Mouse (Mus musculus): ENCODE measurements around the gene Pex6.

The Pex6 gene

DNA sequence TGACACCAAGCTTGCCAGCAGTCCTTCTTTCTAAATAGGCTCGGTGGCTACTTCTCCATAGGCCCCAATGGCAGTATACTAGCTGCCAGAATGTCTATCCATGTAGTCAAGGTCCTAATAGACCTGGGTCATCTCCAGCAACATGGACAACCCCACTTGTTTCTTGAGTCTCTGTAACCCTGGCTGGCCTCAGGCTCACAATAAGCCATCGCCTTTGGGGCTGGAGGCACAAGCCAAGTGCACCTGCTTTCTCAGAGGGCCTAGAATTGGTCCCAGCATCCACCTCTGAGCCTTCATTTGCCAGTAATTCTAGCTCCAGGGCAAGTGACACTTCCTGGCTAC is 62.8 kb downstream of the Pex6 start:
- DNase-seq (ENCODE audit: low spot score in 2 of 2): no peak

DNA sequence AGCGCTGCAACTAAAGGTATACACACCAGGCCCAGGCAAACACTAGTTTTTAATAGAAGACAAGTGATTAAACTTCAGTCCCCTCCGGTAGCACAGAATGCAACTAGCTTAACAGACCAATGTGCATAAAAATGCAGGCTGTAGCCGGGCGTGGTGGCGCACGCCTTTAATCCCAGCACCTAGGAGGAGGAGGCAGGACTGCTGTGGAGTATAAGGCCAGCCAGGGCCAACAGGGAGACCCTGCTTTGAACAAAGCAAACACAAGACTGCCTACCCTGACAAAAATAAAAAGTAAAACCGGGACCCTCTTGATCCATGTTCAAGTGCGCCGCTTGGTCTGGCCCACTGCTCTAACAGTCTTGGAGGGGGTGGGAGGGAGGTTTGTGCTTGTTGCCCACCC is 63.8 kb downstream of the Pex6 start:
- DNase-seq (ENCODE audit: low spot score in 2 of 2): no peak

Measured in heart, adult 9 months (tissue).